Mouse (Mus musculus) midbrain, embryonic 11.5 days (tissue): ENCODE data around the gene Resp18. TPM values are rescaled to one million over a fixed set of nuclear protein-coding genes. Genes with fewer than 3 reads are reported as not detected.
A peak's percentile ranks its signal among the peaks of the same experiment; 100 is the strongest.

Source experiments
- ATAC-seq: fragments of 200-750 bp; cut with Nextera tagmentation; 2 replicates; pipeline ENCODE4 v1.8.0; 2017; ENCODE audit warnings: moderate TSS enrichment, moderate library complexity; ENCODE audit not compliant: low FRiP score
- DNase-seq: peaks from one replicate; pipeline ENCODE4 v3.0.0; 2015; ENCODE audit warnings: low spot score; ENCODE audit errors: missing footprints
- H3K27ac ChIP-seq: fragments of 300-500 bp; sonication (generic); 2 replicates; pipeline ENCODE4 v1.5.1; 2014; ENCODE audit warnings: low read depth, low read length
- H3K27me3 ChIP-seq: fragments of 300-500 bp; sonication (generic); 2 replicates; pipeline ENCODE4 v1.6.1; 2014; ENCODE audit warnings: mild to moderate bottlenecking, low read length, moderate library complexity, mixed read lengths; ENCODE audit not compliant: control insufficient read depth, insufficient read depth
- H3K36me3 ChIP-seq: fragments of 300-500 bp; sonication (generic); 2 replicates; pipeline ENCODE4 v1.6.1; 2014; ENCODE audit warnings: mild to moderate bottlenecking, low read length, moderate library complexity, mixed read lengths; ENCODE audit not compliant: control insufficient read depth, insufficient read depth
- H3K4me1 ChIP-seq: fragments of 300-500 bp; sonication (generic); 2 replicates; pipeline ENCODE4 v1.6.1; 2014; ENCODE audit warnings: low read length; ENCODE audit not compliant: control insufficient read depth, insufficient read depth
- H3K4me2 ChIP-seq: fragments of 300-500 bp; sonication (generic); 2 replicates; pipeline ENCODE4 v1.6.1; 2014; ENCODE audit warnings: mild to moderate bottlenecking, moderate library complexity
- H3K4me3 ChIP-seq: fragments of 300-500 bp; sonication (generic); 2 replicates; pipeline ENCODE4 v1.5.1; 2014; ENCODE audit warnings: low read depth, low read length
- H3K9ac ChIP-seq: fragments of 300-500 bp; sonication (generic); 2 replicates; pipeline ENCODE4 v1.6.1; 2014; ENCODE audit warnings: low read length
- H3K9me3 ChIP-seq: fragments of 300-500 bp; sonication (generic); 2 replicates; pipeline ENCODE4 v1.6.1; 2016; ENCODE audit warnings: low read length; ENCODE audit not compliant: control insufficient read depth
- WGBS: fragments of 180-500 bp; shearing (Covaris S2); extraction: QIAGEN DNeasy Blood & Tissue Kit; methylation state at CpG from one replicate; pipeline ENCODE4 v1.1.7; 2014; 5-methylcytosine and 5-hydroxymethylcytosine counted together
- polyA plus RNA-seq: library from polyadenylated mRNA; unstranded; fragments of >200 nt; fragmentation: Nextera tagmentation; extraction: Ambion mirVana; gene quantifications from 2 replicates; pipeline ENCODE4 v1.2.1, GENCODE M21; 2014

Resp18 gene
- polyA plus RNA-seq, 1 experiment from 2014 or later, result 28.5 TPM

DNA sequence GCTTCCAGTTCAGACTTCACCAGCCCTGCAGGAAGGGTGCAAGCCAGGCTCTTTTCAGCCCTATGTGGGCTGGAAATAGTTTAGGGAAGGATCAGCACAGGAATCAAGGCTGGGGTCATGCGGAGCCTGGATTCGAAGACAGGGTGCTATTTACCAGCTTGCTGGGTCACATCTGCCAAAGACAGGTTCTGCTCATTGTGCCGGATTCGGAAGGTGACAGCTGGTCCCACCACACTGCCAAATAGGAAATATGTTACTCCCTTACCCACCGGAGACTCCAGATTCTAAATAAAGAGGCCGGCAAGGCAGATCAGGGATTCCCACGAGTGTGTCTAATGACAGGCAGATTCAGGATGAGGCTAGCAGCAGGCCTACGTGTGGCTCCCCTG lies 23.6 kb downstream of the Resp18 start:
- 74% methylated on average over 8 of the region's 8 CpGs for WGBS
- Histone ChIP-seq H3K9me3 (no peaks in the 10 kb centered on the region), H3K4me1 (no peaks in the 10 kb centered on the region), H3K36me3 (no peaks in the 10 kb centered on the region), H3K9ac (no peak overlapping the region), H3K4me3 (no peak overlapping the region), H3K4me2 (no peak overlapping the region), H3K27me3 (no peaks in the 10 kb centered on the region; the same call in 1 of the 2 replicates), H3K27ac (no peak overlapping the region)
- DNase-seq (peak; percentile 73), ATAC-seq (no peak)

- Histone ChIP-seq H3K27me3 (no peaks in the 10 kb centered on the region; the same call in 1 of the 2 replicates), H3K4me3 (no peak overlapping the region), H3K27ac (no peak overlapping the region), H3K9ac (no peak overlapping the region), H3K36me3 (no peaks in the 10 kb centered on the region), H3K4me1 (no peaks in the 10 kb centered on the region), H3K9me3 (no peaks in the 10 kb centered on the region), H3K4me2 (no peak overlapping the region)
- ATAC-seq (no peak), DNase-seq (peak; percentile 99)
- WGBS, result 65% methylated on average over 16 of the region's 16 CpGs
These were observed 24.2 kb downstream of the Resp18 start for GRCm38 (mm10) chr1:75253849-75254624.

DNA sequence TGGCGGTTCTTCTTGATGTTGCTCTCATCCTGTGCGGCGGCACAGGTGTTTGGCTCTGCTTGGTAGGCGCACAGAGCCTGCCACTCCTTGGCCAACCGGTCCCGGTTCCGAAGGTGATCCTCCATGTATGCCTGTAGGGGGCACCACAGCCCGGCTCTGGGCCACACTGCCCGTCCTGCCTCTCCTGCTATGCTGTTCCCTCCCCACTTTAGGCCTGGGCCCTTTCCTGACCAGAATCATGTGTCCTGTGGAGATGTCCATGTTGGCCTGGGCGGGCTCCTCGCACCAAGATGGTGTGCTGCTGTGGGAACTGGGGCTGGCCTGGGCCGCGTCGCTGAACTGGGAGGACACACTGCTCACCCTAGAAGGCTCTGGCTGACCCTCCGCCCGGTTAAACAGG lies 25.2 kb downstream of the Resp18 start:
- Histone ChIP-seq H3K4me2 (no peak overlapping the region), H3K27me3 (no peaks in the 10 kb centered on the region; the same call in 1 of the 2 replicates), H3K36me3 (no peaks in the 10 kb centered on the region), H3K9me3 (no peaks in the 10 kb centered on the region), H3K9ac (no peak overlapping the region), H3K4me1 (no peaks in the 10 kb centered on the region), H3K4me3 (no peak overlapping the region), H3K27ac (no peak overlapping the region)
- ATAC-seq (0 out of 2 replicates have a peak, but pooled peaks have one; percentile 8), DNase-seq (peak; percentile 49)
- WGBS, result 79% methylated on average over 16 of the region's 16 CpGs

DNA sequence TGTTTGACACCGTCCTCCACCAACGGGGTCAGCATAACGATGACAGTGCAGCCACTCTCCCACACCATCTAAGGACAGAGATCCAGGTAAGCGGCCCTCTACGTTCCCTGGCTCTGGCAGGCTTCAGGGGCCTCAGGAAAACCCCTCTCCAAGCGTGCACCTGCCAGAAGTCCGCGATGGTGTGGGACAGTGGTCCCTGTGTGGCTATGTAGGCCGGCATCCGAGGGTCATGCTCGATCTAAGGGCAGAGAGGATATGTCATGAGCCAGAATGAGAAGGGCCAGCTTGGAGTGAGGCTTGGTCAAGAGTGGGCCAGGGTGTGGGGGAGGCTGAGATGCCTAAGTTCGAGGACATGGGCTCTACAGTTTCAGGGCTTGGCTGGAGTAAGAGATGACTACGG lies 25.9 kb downstream of the Resp18 start:
- Histone ChIP-seq H3K27me3 (no peaks in the 10 kb centered on the region; the same call in 1 of the 2 replicates), H3K4me2 (no peak overlapping the region), H3K9me3 (no peaks in the 10 kb centered on the region), H3K4me3 (no peak overlapping the region), H3K36me3 (no peaks in the 10 kb centered on the region), H3K4me1 (no peaks in the 10 kb centered on the region), H3K9ac (no peak overlapping the region), H3K27ac (no peak overlapping the region)
- WGBS, result 68% methylated on average over 13 of the region's 13 CpGs
- ATAC-seq (peak; percentile 7; the same call in 1 of the 2 replicates), DNase-seq (no peak)

GRCm38 (mm10) chr1:75251112-75251970 lies 26.9 kb downstream of the Resp18 start:
- H3K9me3 ChIP-seq, result no peaks in the 10 kb centered on the region
- peak overlapping the region; percentile 38; the same call in 1 of the 2 replicates for H3K4me2 ChIP-seq
- no peaks in the 10 kb centered on the region for H3K36me3 ChIP-seq
- WGBS, result 8% methylated on average over 21 of the region's 22 CpGs
- H3K27ac ChIP-seq, result no peak overlapping the region
- ATAC-seq, result peak; percentile 64
- H3K4me1 ChIP-seq, result no peaks in the 10 kb centered on the region
- H3K9ac ChIP-seq, result peak overlapping the region; percentile 40
- peak overlapping the region; percentile 15; the same call in 1 of the 2 replicates for H3K4me3 ChIP-seq
- H3K27me3 ChIP-seq, result no peaks in the 10 kb centered on the region; the same call in 1 of the 2 replicates
- peak; percentile 97 for DNase-seq

DNA sequence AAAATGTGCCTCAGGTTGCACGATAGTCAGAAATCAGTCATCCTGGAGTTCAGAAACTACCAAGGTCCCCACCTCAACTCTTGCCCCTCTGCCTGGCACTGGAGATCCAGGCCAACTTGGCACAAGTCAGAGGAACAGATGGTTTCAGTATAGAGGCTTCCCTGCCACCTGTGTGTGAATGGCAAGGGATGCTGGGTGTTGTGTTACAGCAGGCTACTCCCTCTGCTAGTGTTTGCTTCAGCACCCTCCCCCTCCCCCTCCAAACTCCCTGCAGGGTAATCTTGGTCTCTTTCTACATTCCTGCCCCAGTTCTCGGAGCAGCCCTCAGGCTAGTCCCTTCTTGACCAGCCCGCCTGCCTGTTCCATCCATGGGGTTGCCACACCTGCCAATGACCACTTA lies 27.7 kb downstream of the Resp18 start:
- Histone ChIP-seq H3K4me1 (no peaks in the 10 kb centered on the region), H3K36me3 (no peaks in the 10 kb centered on the region), H3K9ac (no peak overlapping the region), H3K27ac (no peak overlapping the region), H3K9me3 (no peaks in the 10 kb centered on the region), H3K4me2 (no peak overlapping the region), H3K4me3 (no peak overlapping the region), H3K27me3 (no peaks in the 10 kb centered on the region; the same call in 1 of the 2 replicates)
- DNase-seq, result no peak
- 50% methylated on average over 3 of the region's 3 CpGs for WGBS
- no peak for ATAC-seq

GRCm38 (mm10) chr1:75248041-75248772 lies 30.0 kb downstream of the Resp18 start:
- DNase-seq (peak; percentile 84), ATAC-seq (no peak)
- Histone ChIP-seq H3K9me3 (no peaks in the 10 kb centered on the region), H3K36me3 (0 out of 2 replicates have a peak, but pooled peaks cover 2% of the 10 kb centered on the region), H3K4me2 (no peak overlapping the region), H3K4me1 (no peaks in the 10 kb centered on the region), H3K27ac (no peak overlapping the region), H3K4me3 (no peak overlapping the region), H3K9ac (no peak overlapping the region), H3K27me3 (no peaks in the 10 kb centered on the region; the same call in 1 of the 2 replicates)
- 65% methylated on average over 9 of the region's 9 CpGs for WGBS

DNA sequence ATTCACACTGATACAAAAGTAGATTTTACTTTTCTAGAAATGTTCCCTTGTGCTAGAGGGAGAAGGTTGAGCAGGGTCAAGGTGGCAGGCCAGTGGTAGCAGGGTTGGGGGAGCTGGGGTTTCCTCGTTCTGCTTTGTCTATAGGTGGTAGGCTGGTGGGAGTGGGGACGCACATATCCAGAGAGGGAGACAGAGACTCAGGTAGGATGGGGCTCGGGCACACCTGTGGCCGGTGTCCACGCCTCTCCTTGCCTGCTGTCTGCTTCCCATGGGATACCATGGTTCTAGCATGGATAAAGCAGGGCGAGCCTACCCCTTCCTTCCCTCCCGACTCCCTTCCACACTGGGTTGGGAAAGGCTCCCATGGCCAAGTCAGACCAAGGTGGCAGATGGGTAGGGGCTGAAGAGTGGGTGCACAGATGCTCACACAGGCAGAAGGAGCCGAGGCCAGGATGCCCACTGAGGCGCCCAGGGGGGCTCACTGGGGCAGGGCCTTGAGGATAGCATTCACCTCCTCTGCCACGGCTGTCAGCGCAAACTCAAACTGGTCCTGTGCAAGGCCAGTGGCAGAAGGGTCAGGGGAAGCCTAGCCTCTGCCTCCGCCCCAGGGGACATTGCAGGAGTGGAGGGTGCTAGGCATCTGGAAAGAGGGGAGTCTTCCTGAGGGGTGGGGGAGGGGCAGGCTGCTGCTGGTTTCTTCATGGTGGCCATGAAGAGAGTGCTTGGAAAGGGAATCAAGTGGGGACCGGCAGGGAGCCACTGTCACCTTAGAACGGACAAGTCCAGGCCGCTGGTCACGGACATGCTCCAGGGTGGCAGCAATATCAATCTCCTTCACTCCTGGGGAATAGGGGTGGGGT lies 30.9 kb downstream of the Resp18 start:
- no peaks in the 10 kb centered on the region for H3K27me3 ChIP-seq
- H3K27ac ChIP-seq, result no peak overlapping the region
- H3K36me3 ChIP-seq, result 0 out of 2 replicates have a peak, but pooled peaks cover 2% of the 10 kb centered on the region
- H3K9ac ChIP-seq, result no peak overlapping the region
- H3K4me2 ChIP-seq, result no peak overlapping the region
- H3K4me1 ChIP-seq, result no peaks in the 10 kb centered on the region
- DNase-seq (peak; percentile 60), ATAC-seq (no peak)
- no peaks in the 10 kb centered on the region for H3K9me3 ChIP-seq
- 84% methylated on average over 16 of the region's 16 CpGs for WGBS
- H3K4me3 ChIP-seq, result no peak overlapping the region
